Comparison of ENCODE assay signal across 8 mouse cellular contexts in the genomic region with DNA sequence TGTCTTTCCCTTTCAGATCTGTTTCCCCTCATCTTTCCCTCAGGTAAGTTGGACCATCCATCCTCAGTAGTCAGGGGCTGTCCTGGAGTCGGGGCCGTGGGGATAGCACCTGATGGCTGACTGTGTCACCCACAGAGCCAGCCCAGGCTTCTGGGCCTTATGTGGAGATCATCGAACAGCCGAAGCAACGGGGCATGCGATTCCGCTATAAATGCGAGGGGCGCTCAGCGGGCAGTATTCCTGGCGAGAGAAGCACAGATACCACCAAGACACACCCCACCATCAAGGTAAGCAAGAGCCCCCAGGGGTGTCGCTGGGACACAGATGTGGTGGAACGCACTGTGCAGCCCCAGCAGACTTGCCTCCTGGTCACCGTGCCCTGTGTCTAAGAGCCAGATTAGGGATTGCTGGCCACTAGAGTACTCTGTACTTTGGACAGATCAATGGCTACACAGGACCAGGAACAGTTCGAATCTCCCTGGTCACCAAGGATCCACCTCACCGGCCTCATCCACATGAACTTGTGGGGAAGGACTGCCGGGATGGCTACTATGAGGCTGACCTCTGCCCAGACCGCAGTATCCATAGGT. TPM values are rescaled to one million over a fixed set of nuclear protein-coding genes. Genes with fewer than 3 reads are reported as not detected.
DNase-seq lines count a peak whose midpoint lies in the region; ATAC-seq and TF ChIP-seq lines count a peak whose summit lies in the region.

No protein-coding gene starts in this region.

- H3K4me3 ChIP-seq in heart, embryonic 13.5 days = peak overlapping the region; percentile 85
- peak overlapping the region; percentile 85 for H3K4me3 ChIP-seq in G1E (ENCODE audit: low read depth, low read length)
- H3K4me3 ChIP-seq in hindbrain, embryonic 10.5 days = peak overlapping the region; percentile 87
- H3K4me3 ChIP-seq in midbrain, embryonic 10.5 days = peak overlapping the region; percentile 83

- TF ChIP-seq CTCF in G1E (IDR thresholded peaks at IDR 0.05; ENCODE audit: low read depth, low read length) = no peak

- DNase-seq in heart, postnatal 14 days = no peak
- DNase-seq in G1E (ENCODE audit: low spot score) = no peak
- no peak for DNase-seq in hindbrain, embryonic 10.5 days (ENCODE audit: low spot score)
- DNase-seq in midbrain, embryonic 10.5 days (ENCODE audit: low spot score) = no peak
- no peak for DNase-seq in cerebellum, adult 9-11 months
- DNase-seq in gastrocnemius, postnatal 10 days = no peak
- no peak for DNase-seq in cerebellum, postnatal 14 days

- H3K4me1 ChIP-seq in heart, embryonic 13.5 days = peaks cover 44% of the 10 kb centered on the region
- peaks cover 51% of the 10 kb centered on the region for H3K4me1 ChIP-seq in G1E (ENCODE audit: insufficient read depth, low read depth, low read length)
- peaks cover 37% of the 10 kb centered on the region for H3K4me1 ChIP-seq in hindbrain, embryonic 10.5 days (replicated peaks)
- H3K4me1 ChIP-seq in midbrain, embryonic 10.5 days = peaks cover 27% of the 10 kb centered on the region

- ATAC-seq in heart, embryonic 13.5 days (ENCODE audit: extremely low read depth, insufficient number of reproducible peaks, low FRiP score, low TSS enrichment) = no peak
- no peak for ATAC-seq in G1E (ENCODE audit: extremely low read depth, insufficient number of reproducible peaks, low FRiP score, poor library complexity, severe bottlenecking)

- H3K4me2 ChIP-seq in heart, embryonic 13.5 days = peak overlapping the region; percentile 82

- H3K27ac ChIP-seq in heart, embryonic 13.5 days (replicated peaks) = 0 out of 2 replicates have a peak overlapping the region, but pooled peaks have one; percentile 91
- H3K27ac ChIP-seq in hindbrain, embryonic 10.5 days = peak overlapping the region; percentile 97; the same call in 1 of the 2 replicates
- no peak overlapping the region for H3K27ac ChIP-seq in midbrain, embryonic 10.5 days (replicated peaks)

- no peaks in the 10 kb centered on the region for H3K9me3 ChIP-seq in heart, embryonic 13.5 days
- H3K9me3 ChIP-seq in G1E (replicated peaks) = no peaks in the 10 kb centered on the region
- no peaks in the 10 kb centered on the region for H3K9me3 ChIP-seq in hindbrain, embryonic 10.5 days
- H3K9me3 ChIP-seq in midbrain, embryonic 10.5 days (replicated peaks) = no peaks in the 10 kb centered on the region

- H3K9ac ChIP-seq in heart, embryonic 13.5 days = peak overlapping the region; percentile 96

- intact Hi-C loops in heart, postnatal 14 days (cut with DNase I) = no loop called here

- peaks cover 51% of the 10 kb centered on the region for H3K36me3 ChIP-seq in heart, embryonic 13.5 days
- H3K36me3 ChIP-seq in G1E (replicated peaks) = peaks cover 53% of the 10 kb centered on the region
- peaks cover 48% of the 10 kb centered on the region for H3K36me3 ChIP-seq in hindbrain, embryonic 10.5 days
- peaks cover 46% of the 10 kb centered on the region for H3K36me3 ChIP-seq in midbrain, embryonic 10.5 days

- no peaks in the 10 kb centered on the region for H3K27me3 ChIP-seq in heart, embryonic 13.5 days (replicated peaks)
- no peaks in the 10 kb centered on the region for H3K27me3 ChIP-seq in G1E (ENCODE audit: insufficient read depth, low read length)
- H3K27me3 ChIP-seq in hindbrain, embryonic 10.5 days (ENCODE audit: insufficient read depth, poor library complexity, severe bottlenecking) = no peaks in the 10 kb centered on the region
- H3K27me3 ChIP-seq in midbrain, embryonic 10.5 days (ENCODE audit: low read depth, poor library complexity, severe bottlenecking) = no peaks in the 10 kb centered on the region

- 87% methylated on average over 18 of the region's 18 CpGs for WGBS in heart, embryonic 13.5 days
- 92% methylated on average over 18 of the region's 18 CpGs for WGBS in hindbrain, embryonic 10.5 days
- WGBS in midbrain, embryonic 10.5 days = 95% methylated on average over 18 of the region's 18 CpGs

RNA-seq across cellular contexts. Expression of gene Rela, which starts 1.2 kb away (rescaled TPM):
- 35.9 and 37.4 TPM in 2 replicates for polyA plus RNA-seq in heart, embryonic 13.5 days (2015; fragmentation: Nextera tagmentation; extraction: Ambion mirVana)
- total RNA-seq in heart, postnatal 14 days (2021) = 10 to 100 TPM; 25.8 to 29.9 TPM
- total RNA-seq in G1E (2014; fragmentation: Nextera tagmentation) (43.2 and 60.7 TPM in 2 replicates), G1E (2017) (33.0 and 37.9 TPM in 2 replicates)
- polyA plus RNA-seq in G1E (2012) = 77.0 and 108 TPM in 2 replicates
- 27.8 and 36.0 TPM in 2 replicates for polyA plus RNA-seq in hindbrain, embryonic 10.5 days (2016; fragmentation: Nextera tagmentation; extraction: Ambion mirVana)
- polyA plus RNA-seq in midbrain, embryonic 10.5 days (2016; fragmentation: Nextera tagmentation; extraction: Ambion mirVana) = 28.7 and 31.2 TPM in 2 replicates
- total RNA-seq in gastrocnemius, postnatal 10 days (2021) = 10 to 100 TPM; 20.0 to 28.8 TPM

RNA-seq across cellular contexts. Expression of gene Sipa1, which starts 25.0 kb away (rescaled TPM):
- 21.9 and 23.2 TPM in 2 replicates for polyA plus RNA-seq in heart, embryonic 13.5 days (2015; fragmentation: Nextera tagmentation; extraction: Ambion mirVana)
- 10 to 100 TPM; 32.7 to 33.8 TPM for total RNA-seq in heart, postnatal 14 days (2021)
- total RNA-seq in G1E (2014; fragmentation: Nextera tagmentation) (14.9 and 33.7 TPM in 2 replicates), G1E (2017) (10.3 and 13.5 TPM in 2 replicates)
- 88.4 and 107 TPM in 2 replicates for polyA plus RNA-seq in G1E (2012)
- polyA plus RNA-seq in hindbrain, embryonic 10.5 days (2016; fragmentation: Nextera tagmentation; extraction: Ambion mirVana) = 27.5 and 27.6 TPM in 2 replicates
- 22.3 and 22.9 TPM in 2 replicates for polyA plus RNA-seq in midbrain, embryonic 10.5 days (2016; fragmentation: Nextera tagmentation; extraction: Ambion mirVana)
- 10 to 100 TPM; 25.5 to 36.6 TPM for total RNA-seq in gastrocnemius, postnatal 10 days (2021)

RNA-seq across cellular contexts. Expression of gene Kat5, which starts 28.5 kb away (rescaled TPM):
- 31.0 and 31.5 TPM in 2 replicates for polyA plus RNA-seq in heart, embryonic 13.5 days (2015; fragmentation: Nextera tagmentation; extraction: Ambion mirVana)
- total RNA-seq in heart, postnatal 14 days (2021) = 10 to 100 TPM; 28.4 to 30.8 TPM
- 40.1 and 43.0 TPM in 2 replicates for total RNA-seq in G1E (2014; fragmentation: Nextera tagmentation)
- total RNA-seq in G1E (2017) = 100 and 106 TPM in 2 replicates
- polyA plus RNA-seq in G1E (2012) = 81.9 and 86.0 TPM in 2 replicates
- 58.9 and 69.2 TPM in 2 replicates for polyA plus RNA-seq in hindbrain, embryonic 10.5 days (2016; fragmentation: Nextera tagmentation; extraction: Ambion mirVana)
- 65.6 and 74.8 TPM in 2 replicates for polyA plus RNA-seq in midbrain, embryonic 10.5 days (2016; fragmentation: Nextera tagmentation; extraction: Ambion mirVana)
- 10 to 100 TPM; 31.6 to 39.9 TPM for total RNA-seq in gastrocnemius, postnatal 10 days (2021)

RNA-seq across cellular contexts. Expression of gene Rnaseh2c, which starts 36.8 kb away (rescaled TPM):
- polyA plus RNA-seq in heart, embryonic 13.5 days (2015; fragmentation: Nextera tagmentation; extraction: Ambion mirVana) = 109 and 113 TPM in 2 replicates
- 10 to 100 TPM; 50.8 to 51.8 TPM for total RNA-seq in heart, postnatal 14 days (2021)
- total RNA-seq in G1E (2014; fragmentation: Nextera tagmentation) (19.7 and 30.8 TPM in 2 replicates), G1E (2017) (75.5 and 103 TPM in 2 replicates)
- 277 and 315 TPM in 2 replicates for polyA plus RNA-seq in G1E (2012)
- polyA plus RNA-seq in hindbrain, embryonic 10.5 days (2016; fragmentation: Nextera tagmentation; extraction: Ambion mirVana) = 177 and 187 TPM in 2 replicates
- 186 and 200 TPM in 2 replicates for polyA plus RNA-seq in midbrain, embryonic 10.5 days (2016; fragmentation: Nextera tagmentation; extraction: Ambion mirVana)
- total RNA-seq in gastrocnemius, postnatal 10 days (2021) = 10 to 100 TPM; 44.9 to 50.4 TPM

RNA-seq across cellular contexts. Expression of gene Map3k11, which starts 50.0 kb away (rescaled TPM):
- 23.2 and 24.0 TPM in 2 replicates for polyA plus RNA-seq in heart, embryonic 13.5 days (2015; fragmentation: Nextera tagmentation; extraction: Ambion mirVana)
- 10 to 100 TPM; 35.9 to 37.2 TPM for total RNA-seq in heart, postnatal 14 days (2021)
- total RNA-seq in G1E (2014; fragmentation: Nextera tagmentation) (18.3 and 23.3 TPM in 2 replicates), G1E (2017) (22.2 and 22.8 TPM in 2 replicates)
- 145 and 163 TPM in 2 replicates for polyA plus RNA-seq in G1E (2012)
- polyA plus RNA-seq in hindbrain, embryonic 10.5 days (2016; fragmentation: Nextera tagmentation; extraction: Ambion mirVana) = 34.1 and 35.1 TPM in 2 replicates
- 28.7 and 29.9 TPM in 2 replicates for polyA plus RNA-seq in midbrain, embryonic 10.5 days (2016; fragmentation: Nextera tagmentation; extraction: Ambion mirVana)
- 10 to 100 TPM; 19.3 to 25.0 TPM for total RNA-seq in gastrocnemius, postnatal 10 days (2021)
